Mouse (Mus musculus): Measurements from ENCODE around the gene Atp8b5.

The Atp8b5 gene

DNA sequence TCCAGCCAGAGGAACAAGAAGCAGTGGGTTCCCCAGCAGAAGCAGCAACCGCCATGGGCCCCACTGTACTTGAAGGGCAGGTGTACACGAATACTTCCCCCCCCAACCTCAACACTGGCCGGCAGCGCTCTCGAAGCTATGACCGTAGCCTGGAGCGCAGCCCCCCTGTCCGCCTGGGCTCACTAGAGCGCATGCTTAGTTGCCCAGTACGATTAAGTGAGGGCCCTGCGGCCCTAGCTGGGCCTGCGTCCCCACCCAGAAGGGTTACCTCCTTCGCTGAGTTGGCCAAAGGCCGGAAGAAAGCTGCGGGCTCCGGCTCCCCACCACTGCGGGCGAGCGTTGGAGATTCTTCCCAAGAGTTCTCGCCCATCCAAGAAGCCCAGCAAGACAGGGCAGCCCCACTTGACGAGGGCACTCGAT is 149.1 kb downstream of the Atp8b5 start:
- no peak for DNase-seq

- no peak for DNase-seq
Measured at GRCm38 (mm10) chr4:43417269-43418062, 150.5 kb downstream of the Atp8b5 start.

GRCm38 (mm10) chr4:43418450-43418849 is 151.5 kb downstream of the Atp8b5 start:
- DNase-seq, result no peak

- no peak for DNase-seq
Measured at GRCm38 (mm10) chr4:43418973-43419656, 152.2 kb downstream of the Atp8b5 start.

DNA sequence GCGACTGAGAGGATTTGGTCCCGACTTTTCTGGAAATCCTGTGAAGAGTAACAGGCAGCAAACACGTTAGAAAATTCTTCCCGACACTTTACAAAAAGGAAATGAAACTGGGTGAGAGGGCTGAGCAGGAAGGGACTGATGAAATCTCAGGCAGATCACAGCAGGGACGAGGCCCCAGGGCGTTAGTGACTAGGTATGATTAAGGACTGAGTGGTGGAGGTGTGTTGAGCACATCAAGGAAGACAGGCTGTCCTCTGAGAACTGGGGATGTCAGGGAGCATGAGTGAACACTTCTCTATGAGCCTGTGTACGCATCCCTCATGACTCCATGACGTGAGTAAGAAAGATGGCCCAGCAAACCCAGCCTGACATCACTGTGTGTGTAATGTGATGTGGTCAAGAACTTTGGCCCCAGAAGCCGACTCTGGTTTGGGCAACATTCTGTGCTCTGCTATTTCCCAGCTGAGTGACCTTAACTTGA is 152.9 kb downstream of the Atp8b5 start:
- no peak for DNase-seq

GRCm38 (mm10) chr4:43420305-43420704 is 153.3 kb downstream of the Atp8b5 start:
- peak; percentile 77 for DNase-seq

- no peak for DNase-seq
Measured at GRCm38 (mm10) chr4:43421632-43422240, 154.8 kb downstream of the Atp8b5 start.
